Mouse (Mus musculus) forebrain, postnatal 0 days (tissue): Measurements from ENCODE around the gene Scrg1. TPM values are rescaled to one million over a fixed set of nuclear protein-coding genes. Genes with fewer than 3 reads are reported as not detected.
"Not testable (repeated sequence)": the region's sequence is repeated elsewhere in the genome, so short reads cannot be mapped to it uniquely, and the experiment has no call there.

Source experiments
- ATAC-seq: fragments of 200-750 bp; cut with Nextera tagmentation; 2 replicates; pipeline ENCODE4 v1.8.0; 2017; ENCODE audit warnings: mild to moderate bottlenecking, moderate library complexity
- DNase-seq: peaks from one replicate; pipeline ENCODE4 v3.0.0-alpha.2; 2015
- H3K27ac ChIP-seq: fragments of 300-500 bp; sonication (generic); 2 replicates; pipeline ENCODE4 v1.5.1; 2014; ENCODE audit warnings: low read depth, mild to moderate bottlenecking, antibody characterized with exemption, low read length, moderate library complexity, mixed read lengths
- H3K27me3 ChIP-seq: fragments of 300-500 bp; sonication (generic); 2 replicates; pipeline ENCODE4 v1.6.1; 2014; ENCODE audit warnings: mild to moderate bottlenecking, low read length, mixed read lengths; ENCODE audit not compliant: insufficient read depth
- H3K36me3 ChIP-seq: fragments of 300-500 bp; sonication (generic); 2 replicates; pipeline ENCODE4 v1.6.1; 2014; ENCODE audit warnings: mild to moderate bottlenecking, moderate library complexity; ENCODE audit not compliant: insufficient read depth
- H3K4me1 ChIP-seq: fragments of 300-500 bp; sonication (generic); 2 replicates; pipeline ENCODE4 v1.6.1; 2014; ENCODE audit warnings: antibody characterized with exemption; ENCODE audit not compliant: insufficient read depth
- H3K4me2 ChIP-seq: fragments of 300-500 bp; sonication (generic); 2 replicates; pipeline ENCODE4 v1.6.1; 2014; ENCODE audit warnings: low read depth, mild to moderate bottlenecking, moderate library complexity
- H3K4me3 ChIP-seq: fragments of 300-500 bp; sonication (generic); 2 replicates; pipeline ENCODE4 v1.5.1; 2014; ENCODE audit warnings: low read depth, low read length, mixed read lengths
- H3K9ac ChIP-seq: fragments of 300-500 bp; sonication (generic); 2 replicates; pipeline ENCODE4 v1.6.1; 2014; ENCODE audit warnings: mild to moderate bottlenecking
- H3K9me3 ChIP-seq: fragments of 300-500 bp; sonication (generic); 2 replicates; pipeline ENCODE4 v1.6.1; 2016; ENCODE audit warnings: low read length
- CTCF ChIP-seq: sonication (generic); IDR thresholded peaks from 2 replicates; pipeline ENCODE4 v1.5.1; 2016; ENCODE audit warnings: antibody characterized with exemption, control low read depth, low read depth
- WGBS: fragments of 180-500 bp; shearing (Covaris S2); extraction: QIAGEN DNeasy Blood & Tissue Kit; methylation state at CpG from one replicate; pipeline ENCODE4 v1.1.7; 2014; 5-methylcytosine and 5-hydroxymethylcytosine counted together
- polyA plus RNA-seq: library from polyadenylated mRNA; unstranded; fragments of >200 nt; fragmentation: Nextera tagmentation; extraction: Ambion mirVana; gene quantifications from 2 replicates; pipeline ENCODE4 v1.2.1, GENCODE M21; 2015
- total RNA-seq: library from RNA; depleted of rRNA; stranded (reverse); fragments of >200 nt; gene quantifications from 2 replicates; pipeline ENCODE4 v1.2.3, GENCODE M21; 2014

Gene Scrg1
- total and polyA plus RNA-seq, 2 experiments from 2014 or later = 15.4 to 44.4 TPM

DNA sequence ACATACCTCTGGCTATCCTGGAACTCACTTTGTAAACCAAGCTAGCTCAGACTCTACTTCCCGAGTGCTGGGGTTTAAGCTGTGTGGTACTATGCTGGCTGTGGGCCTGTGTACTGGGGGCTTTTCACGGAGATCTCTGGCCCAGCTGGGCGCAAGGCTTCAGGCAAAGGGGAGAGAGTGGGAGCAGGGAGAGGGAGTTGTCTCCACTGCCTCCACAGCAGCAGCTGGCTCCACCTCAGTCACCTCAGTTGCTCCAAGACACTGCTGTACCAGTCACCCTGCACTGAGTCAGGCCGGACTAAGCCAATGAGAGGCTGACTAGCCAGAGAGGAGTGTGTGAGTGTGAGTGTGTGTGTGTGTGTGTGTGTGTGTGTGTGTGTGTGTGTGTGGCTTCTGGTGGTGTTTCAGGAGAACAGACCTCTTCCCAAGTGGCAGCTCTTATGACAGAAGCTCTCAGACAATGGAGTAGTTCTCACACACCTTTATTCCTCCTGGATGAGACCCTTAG lies 51.9 kb downstream of the Scrg1 start:
- 88% methylated on average over 4 of the region's 4 CpGs for WGBS
- Histone ChIP-seq H3K4me2 (no peak overlapping the region), H3K36me3 (no peaks in the 10 kb centered on the region), H3K27me3 (no peaks in the 10 kb centered on the region), H3K4me1 (no peaks in the 10 kb centered on the region), H3K4me3 (no peak overlapping the region), H3K9ac (no peak overlapping the region), H3K9me3 (no peaks in the 10 kb centered on the region), H3K27ac (no peak overlapping the region)
- DNase-seq (no peak), ATAC-seq (no peak)
- no peak for TF ChIP-seq CTCF

DNA sequence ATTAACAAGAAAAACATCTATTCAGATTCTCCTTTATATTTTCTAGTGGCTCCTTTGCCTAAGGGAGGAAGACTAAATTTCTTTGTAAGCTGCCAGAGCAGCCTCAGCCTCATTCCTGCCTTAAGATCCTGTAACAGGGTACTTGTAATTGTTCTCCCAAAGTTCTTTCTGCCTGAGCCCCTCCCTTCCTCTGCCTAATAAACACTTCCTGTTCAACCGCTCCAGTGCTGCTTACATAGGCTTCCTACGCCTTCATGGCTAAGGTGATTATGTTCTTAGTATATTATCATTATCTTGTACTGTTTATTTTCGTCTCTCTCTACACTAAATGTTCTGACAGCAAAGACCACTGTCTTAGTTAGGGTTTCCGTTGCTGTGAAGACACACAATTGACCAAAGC lies 52.9 kb downstream of the Scrg1 start:
- Histone ChIP-seq H3K4me3 (no peak overlapping the region), H3K27me3 (no peaks in the 10 kb centered on the region), H3K4me1 (no peaks in the 10 kb centered on the region), H3K36me3 (no peaks in the 10 kb centered on the region), H3K27ac (no peak overlapping the region), H3K9me3 (no peaks in the 10 kb centered on the region), H3K9ac (no peak overlapping the region), H3K4me2 (no peak overlapping the region)
- 89% methylated on average over 4 of the region's 4 CpGs for WGBS
- TF ChIP-seq CTCF = no peak
- ATAC-seq = no peak
- DNase-seq = no peak

DNA sequence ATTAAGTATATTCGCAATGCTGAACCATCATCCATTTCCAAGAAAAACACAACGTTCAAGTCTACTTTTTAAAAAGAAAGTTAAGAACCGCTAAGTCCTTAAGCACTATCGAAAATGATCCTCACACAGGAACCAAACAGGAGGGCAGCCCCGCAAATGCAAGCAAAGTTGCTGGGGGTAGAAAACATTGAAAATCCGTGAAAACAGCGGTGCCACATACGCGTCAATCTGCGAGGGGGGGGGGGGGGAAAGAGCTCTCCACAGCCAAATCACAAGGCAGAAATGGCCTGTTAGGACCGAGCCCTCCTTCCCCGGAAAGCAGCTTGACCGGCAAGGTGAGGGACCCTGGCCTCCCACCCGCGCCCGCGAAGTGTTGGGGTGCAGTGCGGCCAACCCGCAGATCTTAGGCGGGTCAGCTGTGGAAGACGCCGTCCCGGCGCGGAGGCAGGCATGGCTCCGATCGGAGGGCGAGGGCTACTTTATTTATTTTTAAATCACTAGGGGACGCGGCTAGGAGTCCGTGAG lies 55.1 kb downstream of the Scrg1 start:
- peak overlapping the region; percentile 60 for H3K9ac ChIP-seq
- WGBS = 3% methylated on average over 31 of the region's 31 CpGs
- DNase-seq = no peak
- TF ChIP-seq CTCF = no peak
- H3K4me1 ChIP-seq = no peaks in the 10 kb centered on the region
- peak overlapping the region; percentile 92 for H3K4me3 ChIP-seq
- H3K27me3 ChIP-seq = no peaks in the 10 kb centered on the region
- no peaks in the 10 kb centered on the region for H3K9me3 ChIP-seq
- peak overlapping the region; percentile 47; the same call in 1 of the 2 replicates for H3K27ac ChIP-seq
- H3K36me3 ChIP-seq = no peaks in the 10 kb centered on the region
- no peak for ATAC-seq
- H3K4me2 ChIP-seq = peak overlapping the region; percentile 89

DNA sequence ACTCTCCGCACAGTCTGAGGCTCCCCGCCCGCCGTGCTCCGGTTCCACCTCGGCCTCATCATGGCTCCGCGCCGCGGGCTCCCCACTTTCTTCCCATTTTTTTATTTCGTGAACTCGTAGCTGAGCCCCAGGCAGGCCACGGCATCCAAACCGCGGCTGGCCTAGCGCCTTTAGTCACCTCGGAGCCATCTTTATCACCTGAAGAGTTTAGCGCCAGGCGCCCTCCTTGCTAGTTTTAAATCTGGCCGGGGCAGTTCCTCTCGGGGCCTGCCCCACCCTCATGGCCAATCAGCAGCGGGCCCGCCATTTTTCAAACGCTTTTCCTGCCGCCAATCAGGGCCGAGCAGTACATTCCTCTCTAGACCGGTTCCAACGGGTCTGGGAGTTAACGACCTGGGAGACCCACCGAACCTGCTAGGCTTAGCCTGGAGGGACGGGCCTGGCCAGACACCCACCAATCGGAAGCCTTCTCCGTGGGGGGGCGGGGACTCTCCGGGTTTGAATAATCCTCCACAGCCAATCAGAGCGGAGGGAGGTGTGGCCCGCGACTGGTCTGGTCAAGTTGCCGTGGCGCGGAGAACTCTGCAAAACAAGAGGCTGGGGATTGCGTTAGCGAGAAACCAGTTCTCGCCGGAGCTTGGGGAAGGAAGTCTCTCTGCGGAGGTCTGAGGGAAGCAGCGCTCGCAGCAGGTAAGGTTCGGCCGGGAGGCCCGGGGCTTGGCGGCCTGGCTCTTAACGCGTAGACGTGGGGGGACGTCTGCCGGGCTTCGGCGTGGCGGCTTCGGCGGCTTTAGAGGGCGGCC lies 55.8 kb downstream of the Scrg1 start, which contains the start of gene Hmgb2:
Hmgb2 (plus strand) TSS at position 592 of the 803 bp plus-strand sequence.
- H3K36me3 ChIP-seq = no peaks in the 10 kb centered on the region
- H3K9me3 ChIP-seq = no peaks in the 10 kb centered on the region
- peak within 1 kb of the TSS; percentile 92 for H3K4me3 ChIP-seq
- H3K4me1 ChIP-seq = no peaks in the 10 kb centered on the region
- H3K27ac ChIP-seq = peak within 1 kb of the TSS; percentile 99
- ATAC-seq (peak; percentile 99), DNase-seq (peak; percentile 99)
- H3K4me2 ChIP-seq = peak within 1 kb of the TSS; percentile 89
- H3K9ac ChIP-seq = peak within 1 kb of the TSS; percentile 100
- H3K27me3 ChIP-seq = no peaks in the 10 kb centered on the region
- TF ChIP-seq CTCF = no peak
- 3% methylated on average over 63 of the region's 63 CpGs for WGBS

DNA sequence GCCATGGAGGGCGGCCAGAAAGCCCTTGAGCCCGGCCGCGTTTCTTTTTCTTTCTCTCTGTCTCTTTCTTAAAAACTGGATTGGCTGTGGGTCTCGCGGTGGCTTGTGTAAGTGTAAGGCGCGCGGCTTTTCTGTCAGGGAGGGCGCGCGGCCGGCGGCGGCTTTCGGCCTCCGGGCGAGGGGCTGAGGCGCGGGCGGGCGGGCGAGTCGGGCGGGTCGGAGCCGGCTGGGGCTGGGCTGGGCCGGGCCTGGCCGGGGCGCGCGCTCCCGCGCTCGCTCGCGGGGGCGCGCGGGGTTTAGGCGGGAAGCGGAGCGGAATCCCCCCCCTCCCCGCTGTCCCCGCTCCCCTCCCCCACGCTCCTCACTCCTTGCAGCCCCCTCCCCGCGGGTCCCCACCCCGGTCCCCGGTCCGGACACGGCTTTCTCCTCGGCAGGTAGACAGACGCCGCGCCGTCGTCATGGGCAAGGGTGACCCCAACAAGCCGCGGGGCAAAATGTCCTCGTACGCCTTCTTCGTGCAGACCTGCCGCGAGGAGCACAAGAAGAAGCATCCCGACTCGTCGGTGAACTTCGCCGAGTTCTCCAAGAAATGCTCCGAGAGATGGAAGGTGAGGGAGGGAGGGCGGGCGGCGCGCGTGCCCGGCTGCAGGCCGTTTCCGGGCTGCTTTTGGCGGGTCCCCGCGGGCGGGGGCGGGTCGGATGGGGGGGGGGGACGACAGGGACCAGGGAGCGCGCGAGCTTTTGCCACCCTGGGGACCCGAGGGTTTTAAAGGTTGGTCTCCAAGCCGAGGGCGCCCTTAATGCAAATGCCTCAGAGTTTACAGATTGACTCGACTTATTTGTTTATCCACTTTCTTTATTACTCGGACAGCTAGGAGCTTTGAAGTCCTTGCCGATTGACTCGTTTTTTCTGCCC lies 56.7 kb downstream of the Scrg1 start:
- Histone ChIP-seq H3K36me3 (no peaks in the 10 kb centered on the region), H3K9me3 (no peaks in the 10 kb centered on the region), H3K4me2 (peak overlapping the region; percentile 89), H3K27me3 (no peaks in the 10 kb centered on the region), H3K4me1 (no peaks in the 10 kb centered on the region), H3K4me3 (peak overlapping the region; percentile 92), H3K27ac (peak overlapping the region; percentile 99), H3K9ac (peak overlapping the region; percentile 100)
- ATAC-seq = peak; percentile 55
- TF ChIP-seq CTCF = no peak
- DNase-seq = no peak
- WGBS = 2% methylated on average over 71 of the region's 96 CpGs

DNA sequence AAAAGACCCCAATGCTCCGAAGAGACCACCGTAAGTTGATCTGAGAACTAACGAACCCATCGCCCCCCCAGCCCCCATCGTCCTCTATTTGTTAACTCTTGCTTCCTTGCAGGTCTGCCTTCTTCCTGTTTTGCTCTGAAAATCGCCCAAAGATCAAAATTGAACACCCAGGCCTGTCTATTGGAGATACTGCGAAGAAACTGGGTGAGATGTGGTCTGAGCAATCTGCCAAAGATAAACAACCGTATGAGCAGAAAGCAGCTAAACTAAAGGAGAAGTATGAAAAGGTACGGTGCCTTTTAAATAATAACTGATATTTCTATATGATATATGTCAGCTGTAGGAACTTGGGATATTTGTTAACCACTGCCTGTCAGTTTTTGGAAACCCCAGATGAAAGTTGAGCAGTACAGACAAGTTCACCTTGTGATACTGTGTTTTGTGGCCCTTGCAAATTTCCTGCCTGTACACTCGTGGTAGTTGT lies 57.5 kb downstream of the Scrg1 start:
- H3K36me3 ChIP-seq = not testable (repeated sequence)
- peak overlapping the region; percentile 100; the same call in 1 of the 2 replicates for H3K9ac ChIP-seq

DNA sequence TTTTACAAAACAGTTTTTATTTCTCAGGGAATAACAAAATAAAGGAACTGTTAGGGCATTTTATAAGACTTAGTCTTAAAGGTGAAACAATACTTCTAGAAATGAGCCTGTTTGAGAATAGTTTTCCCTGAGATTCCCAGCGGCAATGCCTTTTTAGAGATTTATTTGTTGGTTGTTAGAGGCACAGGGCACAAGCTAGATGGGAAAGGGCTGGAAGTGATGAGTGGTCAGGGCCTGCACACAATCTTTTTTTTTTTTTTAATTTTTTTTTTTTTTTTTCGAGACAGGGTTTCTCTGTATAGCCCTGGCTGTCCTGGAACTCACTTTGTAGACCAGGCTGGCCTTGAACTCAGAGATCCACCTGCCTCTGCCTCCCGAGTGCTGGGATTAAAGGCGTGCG lies 61.0 kb downstream of the Scrg1 start:
- WGBS = 95% methylated on average over 4 of the region's 5 CpGs
- H3K9me3 ChIP-seq, H3K4me2 ChIP-seq, H3K4me3 ChIP-seq, H3K9ac ChIP-seq, H3K36me3 ChIP-seq, DNase-seq, ATAC-seq, H3K27me3 ChIP-seq, H3K27ac ChIP-seq, H3K4me1 ChIP-seq: not testable (repeated sequence)

More for the DNA sequence above, 57.5 kb downstream of the Scrg1 start:
- DNase-seq, H3K27ac ChIP-seq, H3K9me3 ChIP-seq, ATAC-seq, H3K27me3 ChIP-seq, H3K4me1 ChIP-seq: not testable (repeated sequence)
- WGBS = 13% methylated on average over 9 of the region's 10 CpGs
- peak overlapping the region; percentile 92 for H3K4me3 ChIP-seq
- H3K4me2 ChIP-seq = peak overlapping the region; percentile 89
